19 mouse cellular contexts compared by ENCODE assay signal in genomic region chr14:25105391-25105790, GRCm38 (mm10).
DNase-seq lines count a peak whose midpoint lies in the region; ATAC-seq lines count a peak whose summit lies in the region.
"Had no signal": no experiment of that assay in that cellular context is flagged by ENCODE, and none has a peak within 500 bp of the region (broad histone marks: within the 10 kb centered on the region; RNA-seq: fewer than 3 reads in every experiment).

No protein-coding gene starts in this region.

- no peak for ATAC-seq in heart, embryonic 13.5 days (ENCODE audit: extremely low read depth, insufficient number of reproducible peaks, low FRiP score, low TSS enrichment)
- ATAC-seq in embryonic facial prominence, embryonic 12.5 days (ENCODE audit: insufficient number of reproducible peaks, insufficient read depth, low FRiP score, low TSS enrichment) = peak; percentile 59; the same call in 1 of the 2 replicates
- ATAC-seq in limb, embryonic 11.5 days (ENCODE audit: insufficient number of reproducible peaks, low FRiP score, low TSS enrichment, low read depth) = peak; percentile 61; the same call in 1 of the 2 replicates
- ATAC-seq: activated CD4-positive, CD25-positive, alpha-beta regulatory T cell, adult 4 months; liver, embryonic 12.5 days; midbrain, embryonic 13.5 days had no signal

- no peak overlapping the region for H3K4me2 ChIP-seq in heart, embryonic 13.5 days
- H3K4me2 ChIP-seq in embryonic facial prominence, embryonic 12.5 days (replicated peaks) = no peak overlapping the region
- H3K4me2 ChIP-seq in limb, embryonic 11.5 days (ENCODE audit: low read depth, severe bottlenecking) = no peak overlapping the region
- H3K4me2 ChIP-seq: hindbrain, embryonic 15.5 days; kidney, embryonic 15.5 days; liver, embryonic 12.5 days; midbrain, embryonic 13.5 days; neural tube, embryonic 13.5 days had no signal

- peaks cover 32% of the 10 kb centered on the region for H3K4me1 ChIP-seq in heart, embryonic 13.5 days
- peaks cover 37% of the 10 kb centered on the region for H3K4me1 ChIP-seq in embryonic facial prominence, embryonic 12.5 days
- peaks cover 37% of the 10 kb centered on the region for H3K4me1 ChIP-seq in limb, embryonic 11.5 days (ENCODE audit: control insufficient read depth, insufficient read depth, low read length)

- no peak overlapping the region for H3K4me3 ChIP-seq in heart, embryonic 13.5 days
- H3K4me3 ChIP-seq in embryonic facial prominence, embryonic 12.5 days = no peak overlapping the region
- H3K4me3 ChIP-seq in limb, embryonic 11.5 days (ENCODE audit: low read depth, low read length) = no peak overlapping the region
- H3K4me3 ChIP-seq: erythroblast, embryonic 14.5 days; hindbrain, embryonic 15.5 days; kidney, embryonic 15.5 days; liver, embryonic 12.5 days; midbrain, embryonic 13.5 days; neural tube, embryonic 13.5 days had no signal

- intact Hi-C loops in left cerebral cortex, postnatal 4 days (cut with DNase I) = no loop called here
- intact Hi-C loops in left cerebral cortex, postnatal 36 days (cut with DNase I) = no loop called here

- H3K9ac ChIP-seq in heart, embryonic 13.5 days = no peak overlapping the region; the same call in 1 of the 2 replicates
- H3K9ac ChIP-seq in embryonic facial prominence, embryonic 12.5 days = no peak overlapping the region
- H3K9ac ChIP-seq in limb, embryonic 11.5 days (ENCODE audit: low read length) = no peak overlapping the region
- H3K9ac ChIP-seq: hindbrain, embryonic 15.5 days; kidney, embryonic 15.5 days; liver, embryonic 12.5 days; midbrain, embryonic 13.5 days; neural tube, embryonic 13.5 days had no signal

- WGBS in heart, embryonic 13.5 days = 73% methylated on average over 10 of the region's 10 CpGs
- 51% methylated on average over 10 of the region's 10 CpGs for WGBS in embryonic facial prominence, embryonic 12.5 days
- WGBS in limb, embryonic 11.5 days = 34% methylated on average over 10 of the region's 10 CpGs

- H3K27ac ChIP-seq in heart, embryonic 13.5 days (replicated peaks) = peak overlapping the region; percentile 49; the same call in 1 of the 2 replicates
- H3K27ac ChIP-seq in embryonic facial prominence, embryonic 12.5 days = peak overlapping the region; percentile 74
- peak overlapping the region; percentile 76 for H3K27ac ChIP-seq in limb, embryonic 11.5 days (replicated peaks; ENCODE audit: low read depth, low read length)
- H3K27ac ChIP-seq: hindbrain, embryonic 15.5 days; kidney, embryonic 15.5 days; liver, embryonic 12.5 days; midbrain, embryonic 13.5 days; neural tube, embryonic 13.5 days had no signal

- no peak for DNase-seq in heart, adult 11 months
- DNase-seq in 3T3-L1 (ENCODE audit: low read depth, low spot score) = peak; percentile 71
- peak; percentile 72 for DNase-seq in limb, embryonic 11.5 days (ENCODE audit: low spot score)
- no peak for DNase-seq in thymus, adult 18-20 months
- DNase-seq in left cerebral cortex, postnatal 4 days = no peak
- no peak for DNase-seq in left cerebral cortex, postnatal 36 days (ENCODE audit: low spot score in 2 of 2)
- DNase-seq: cerebellum, adult 2 months; lung, postnatal 14 days; retina, postnatal 1 day had no signal

- no peaks in the 10 kb centered on the region for H3K9me3 ChIP-seq in heart, embryonic 13.5 days
- no peaks in the 10 kb centered on the region for H3K9me3 ChIP-seq in embryonic facial prominence, embryonic 12.5 days
- 0 out of 2 replicates have a peak, but pooled peaks cover 2% of the 10 kb centered on the region for H3K9me3 ChIP-seq in limb, embryonic 11.5 days (ENCODE audit: control insufficient read depth, low read length)
- H3K9me3 ChIP-seq: hindbrain, embryonic 15.5 days; kidney, embryonic 15.5 days; liver, embryonic 12.5 days; midbrain, embryonic 13.5 days; neural tube, embryonic 13.5 days had no signal

- H3K27me3 ChIP-seq in heart, embryonic 13.5 days (replicated peaks) = no peaks in the 10 kb centered on the region
- no peaks in the 10 kb centered on the region for H3K27me3 ChIP-seq in embryonic facial prominence, embryonic 12.5 days
- H3K27me3 ChIP-seq in limb, embryonic 11.5 days (ENCODE audit: control insufficient read depth, insufficient read depth, low read length) = no peaks in the 10 kb centered on the region
- H3K27me3 ChIP-seq: hindbrain, embryonic 15.5 days; kidney, embryonic 15.5 days; liver, embryonic 12.5 days; midbrain, embryonic 13.5 days; neural tube, embryonic 13.5 days had no signal

- H3K36me3 ChIP-seq in heart, embryonic 13.5 days = no peaks in the 10 kb centered on the region
- no peaks in the 10 kb centered on the region for H3K36me3 ChIP-seq in embryonic facial prominence, embryonic 12.5 days
- no peaks in the 10 kb centered on the region for H3K36me3 ChIP-seq in limb, embryonic 11.5 days (ENCODE audit: control insufficient read depth, insufficient read depth, low read length)
- H3K36me3 ChIP-seq: G1E; hindbrain, embryonic 15.5 days; kidney, embryonic 15.5 days; liver, embryonic 12.5 days; midbrain, embryonic 13.5 days; neural tube, embryonic 13.5 days had no signal

Comparison
In these comparisons a context has a peak if more than half of its experiments do, and no peak if none do; other contexts are left out.
1. DNase-seq: peak in 3T3-L1 (single experiment) and limb, embryonic 11.5 days (single experiment); none in heart, adult 11 months (single experiment), thymus, adult 18-20 months (0 of 2), left cerebral cortex, postnatal 4 days (single experiment) and left cerebral cortex, postnatal 36 days (0 of 2).
2. Peak in every context shown above with its lines, with median percentiles within 50 percentile points of each other: H3K27ac ChIP-seq.